Mouse (Mus musculus): ENCODE results near the gene Elovl6.

Gene Elovl6

GRCm38 (mm10) chr3:129565458-129565857 lies 33.3 kb downstream of the Elovl6 start:
- no peak for DNase-seq (ENCODE audit: extremely low read depth, low read depth)

GRCm38 (mm10) chr3:129566013-129566412 lies 33.9 kb downstream of the Elovl6 start:
- no peak for DNase-seq (ENCODE audit: extremely low read depth, low read depth)

- DNase-seq (ENCODE audit: extremely low read depth, low read depth) = no peak
These were observed 34.7 kb downstream of the Elovl6 start for GRCm38 (mm10) chr3:129566876-129567275.

- DNase-seq (ENCODE audit: extremely low read depth, low read depth) = no peak
These were observed 36.4 kb downstream of the Elovl6 start for GRCm38 (mm10) chr3:129568506-129568905.

GRCm38 (mm10) chr3:129570989-129571388 lies 38.8 kb downstream of the Elovl6 start:
- no peak for DNase-seq (ENCODE audit: extremely low read depth, low read depth)

- no peak for DNase-seq (ENCODE audit: extremely low read depth, low read depth)
These were observed 39.5 kb downstream of the Elovl6 start for GRCm38 (mm10) chr3:129571642-129572041.

GRCm38 (mm10) chr3:129572959-129573358 lies 40.8 kb downstream of the Elovl6 start:
- DNase-seq (ENCODE audit: extremely low read depth, low read depth) = no peak

- peak; percentile 15 for DNase-seq (ENCODE audit: extremely low read depth, low read depth)
These were observed 41.5 kb downstream of the Elovl6 start for GRCm38 (mm10) chr3:129573609-129574008.

GRCm38 (mm10) chr3:129575086-129575485 lies 42.9 kb downstream of the Elovl6 start:
- no peak for DNase-seq (ENCODE audit: extremely low read depth, low read depth)

GRCm38 (mm10) chr3:129576522-129576921 lies 44.4 kb downstream of the Elovl6 start:
- no peak for DNase-seq (ENCODE audit: extremely low read depth, low read depth)

- no peak for DNase-seq (ENCODE audit: extremely low read depth, low read depth)
These were observed 46.8 kb downstream of the Elovl6 start for GRCm38 (mm10) chr3:129578741-129579475.

- no peak for DNase-seq (ENCODE audit: extremely low read depth, low read depth)
These were observed 48.9 kb downstream of the Elovl6 start for GRCm38 (mm10) chr3:129581024-129581423.

GRCm38 (mm10) chr3:129582449-129582848 lies 50.3 kb downstream of the Elovl6 start:
- DNase-seq (ENCODE audit: extremely low read depth, low read depth) = no peak

- no peak for DNase-seq (ENCODE audit: extremely low read depth, low read depth)
These were observed 51.1 kb downstream of the Elovl6 start for GRCm38 (mm10) chr3:129583290-129583689.

GRCm38 (mm10) chr3:129587916-129588315 lies 55.8 kb downstream of the Elovl6 start:
- DNase-seq (ENCODE audit: extremely low read depth, low read depth) = no peak

GRCm38 (mm10) chr3:129588753-129589152 lies 56.6 kb downstream of the Elovl6 start:
- DNase-seq (ENCODE audit: extremely low read depth, low read depth) = no peak

- no peak for DNase-seq (ENCODE audit: extremely low read depth, low read depth)
These were observed 57.5 kb downstream of the Elovl6 start for GRCm38 (mm10) chr3:129589705-129590104.

- DNase-seq (ENCODE audit: extremely low read depth, low read depth) = no peak
These were observed 58.5 kb downstream of the Elovl6 start for GRCm38 (mm10) chr3:129590548-129591226.

- DNase-seq (ENCODE audit: extremely low read depth, low read depth) = no peak
These were observed 59.1 kb downstream of the Elovl6 start for GRCm38 (mm10) chr3:129591251-129591650.

- no peak for DNase-seq (ENCODE audit: extremely low read depth, low read depth)
These were observed 59.6 kb downstream of the Elovl6 start for GRCm38 (mm10) chr3:129591761-129592160.

GRCm38 (mm10) chr3:129593001-129593400 lies 60.8 kb downstream of the Elovl6 start:
- DNase-seq (ENCODE audit: extremely low read depth, low read depth) = no peak

GRCm38 (mm10) chr3:129593735-129594134 lies 61.6 kb downstream of the Elovl6 start:
- DNase-seq (ENCODE audit: extremely low read depth, low read depth) = no peak

GRCm38 (mm10) chr3:129596098-129596497 lies 63.9 kb downstream of the Elovl6 start:
- no peak for DNase-seq (ENCODE audit: extremely low read depth, low read depth)

All from MEL-GATA-1-ER (cell line).